Mouse (Mus musculus): Measurements from ENCODE around the gene Klhl26.

Klhl26 gene

DNA sequence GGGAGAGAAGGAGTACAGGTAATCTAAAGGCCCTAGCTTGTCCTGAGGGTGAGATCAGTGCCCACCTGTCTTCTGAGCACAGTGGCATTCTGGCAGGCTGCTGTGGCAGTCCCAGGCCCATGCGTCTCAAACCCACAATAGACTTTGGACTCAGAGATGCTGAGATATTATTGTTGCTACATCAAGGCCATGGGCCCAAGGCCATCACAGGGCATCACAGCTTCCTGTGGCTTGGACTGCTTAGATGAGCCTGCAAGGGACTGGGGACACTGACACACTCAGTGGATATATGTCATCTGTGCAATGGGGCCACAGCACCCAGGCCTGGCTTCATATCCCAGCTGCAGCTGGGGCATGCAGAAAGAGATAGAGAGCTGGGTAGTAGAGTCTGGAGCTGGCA lies 19.8 kb downstream of the Klhl26 start:
- H3K4me1 ChIP-seq (replicated peaks; ENCODE audit: low read depth, low read length): peaks cover 32% of the 10 kb centered on the region
- no peak overlapping the region for H3K4me3 ChIP-seq (replicated peaks; ENCODE audit: low read length)
- H3K36me3 ChIP-seq (ENCODE audit: insufficient read depth, low read length): no peaks in the 10 kb centered on the region
- 0 out of 2 replicates have a peak, but pooled peaks cover 3% of the 10 kb centered on the region for H3K9me3 ChIP-seq (ENCODE audit: low read length)
- peaks cover 29% of the 10 kb centered on the region for H3K27me3 ChIP-seq (ENCODE audit: insufficient read depth, low read length)
- TF ChIP-seq NANOG (IDR thresholded peaks at IDR 0.05; ENCODE audit: borderline replicate concordance, low read length): no peak
- TF ChIP-seq POU5F1 (IDR thresholded peaks at IDR 0.05; ENCODE audit: borderline replicate concordance, low read length): no peak
- TF ChIP-seq CTCF (conservative IDR thresholded peaks at IDR 0.05; ENCODE audit: low read length): no peak

DNA sequence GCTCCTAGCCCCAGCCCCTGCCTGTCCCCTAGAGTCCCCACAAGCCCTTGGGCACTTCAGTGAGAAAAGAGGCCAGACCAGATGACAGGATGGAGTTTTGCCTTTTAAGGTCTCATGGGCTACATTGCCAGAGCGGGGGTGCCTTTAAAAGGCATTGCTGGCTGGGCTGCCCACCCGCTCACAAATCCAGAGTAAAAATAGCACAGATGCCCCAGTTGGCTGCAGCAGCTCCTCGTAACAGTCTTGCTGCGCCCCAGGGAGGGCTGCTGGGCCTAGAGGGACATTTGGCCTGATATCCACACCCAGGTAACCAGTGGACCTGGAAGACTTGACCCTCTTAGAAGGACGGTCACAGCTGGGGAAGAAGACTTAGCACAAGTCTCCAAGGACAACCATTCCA lies 22.9 kb downstream of the Klhl26 start:
- no peak for TF ChIP-seq POU5F1 (IDR thresholded peaks at IDR 0.05; ENCODE audit: borderline replicate concordance, low read length)
- TF ChIP-seq CTCF (conservative IDR thresholded peaks at IDR 0.05; ENCODE audit: low read length): no peak
- TF ChIP-seq NANOG (IDR thresholded peaks at IDR 0.05; ENCODE audit: borderline replicate concordance, low read length): no peak

DNA sequence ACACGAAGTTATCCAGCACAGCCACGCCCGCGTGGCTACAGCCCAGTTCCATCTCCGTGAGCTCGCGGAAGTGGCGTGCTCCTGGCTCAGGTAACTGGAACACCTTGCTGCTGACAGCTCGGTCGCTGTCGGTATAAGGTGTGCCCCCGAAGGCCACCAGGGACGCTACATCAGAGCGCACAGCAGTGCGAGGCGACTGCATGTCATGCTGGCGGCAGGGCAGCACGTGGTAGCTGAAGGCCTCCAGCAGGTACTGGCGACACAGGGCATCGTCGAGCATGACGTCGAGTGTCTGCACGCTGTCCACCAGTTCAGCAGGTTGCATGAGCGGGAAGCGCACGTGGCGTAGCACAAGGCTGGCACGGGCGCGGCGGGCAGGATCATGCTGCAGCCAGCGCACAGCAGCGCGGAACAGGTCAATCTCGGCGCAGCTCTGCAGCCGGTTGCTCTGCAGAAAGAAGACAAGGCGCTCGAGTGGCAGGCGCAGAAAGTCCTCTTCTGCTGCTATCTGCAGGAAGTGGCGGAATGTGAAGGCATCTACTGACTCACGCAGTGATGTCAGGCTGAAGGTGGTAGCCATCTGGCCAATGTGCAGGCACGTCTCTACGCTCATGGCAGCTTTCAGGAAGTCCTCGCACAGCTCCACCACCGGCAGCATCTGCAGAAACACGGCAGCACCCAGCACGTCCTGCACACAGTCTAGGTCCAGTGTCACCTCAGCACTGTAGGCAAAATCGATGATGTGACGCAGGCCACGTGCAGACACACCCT lies 24.4 kb downstream of the Klhl26 start:
- peaks cover 12% of the 10 kb centered on the region for H3K36me3 ChIP-seq (ENCODE audit: insufficient read depth, low read length)
- H3K4me3 ChIP-seq (replicated peaks; ENCODE audit: low read length): peak overlapping the region; percentile 68
- no peak for TF ChIP-seq NANOG (IDR thresholded peaks at IDR 0.05; ENCODE audit: borderline replicate concordance, low read length)
- TF ChIP-seq CTCF (conservative IDR thresholded peaks at IDR 0.05; ENCODE audit: low read length): peak; percentile 26
- H3K27me3 ChIP-seq (ENCODE audit: insufficient read depth, low read length): peaks cover 68% of the 10 kb centered on the region
- no peaks in the 10 kb centered on the region for H3K9me3 ChIP-seq (ENCODE audit: low read length)
- H3K4me1 ChIP-seq (replicated peaks; ENCODE audit: low read depth, low read length): peaks cover 51% of the 10 kb centered on the region

More for the DNA sequence above, 22.9 kb downstream of the Klhl26 start:
- Histone ChIP-seq H3K27me3 (ENCODE audit: insufficient read depth, low read length) (peaks cover 57% of the 10 kb centered on the region), H3K4me3 (replicated peaks; ENCODE audit: low read length) (no peak overlapping the region), H3K36me3 (ENCODE audit: insufficient read depth, low read length) (peaks cover 12% of the 10 kb centered on the region), H3K9me3 (ENCODE audit: low read length) (no peaks in the 10 kb centered on the region), H3K4me1 (replicated peaks; ENCODE audit: low read depth, low read length) (peaks cover 40% of the 10 kb centered on the region)

DNA sequence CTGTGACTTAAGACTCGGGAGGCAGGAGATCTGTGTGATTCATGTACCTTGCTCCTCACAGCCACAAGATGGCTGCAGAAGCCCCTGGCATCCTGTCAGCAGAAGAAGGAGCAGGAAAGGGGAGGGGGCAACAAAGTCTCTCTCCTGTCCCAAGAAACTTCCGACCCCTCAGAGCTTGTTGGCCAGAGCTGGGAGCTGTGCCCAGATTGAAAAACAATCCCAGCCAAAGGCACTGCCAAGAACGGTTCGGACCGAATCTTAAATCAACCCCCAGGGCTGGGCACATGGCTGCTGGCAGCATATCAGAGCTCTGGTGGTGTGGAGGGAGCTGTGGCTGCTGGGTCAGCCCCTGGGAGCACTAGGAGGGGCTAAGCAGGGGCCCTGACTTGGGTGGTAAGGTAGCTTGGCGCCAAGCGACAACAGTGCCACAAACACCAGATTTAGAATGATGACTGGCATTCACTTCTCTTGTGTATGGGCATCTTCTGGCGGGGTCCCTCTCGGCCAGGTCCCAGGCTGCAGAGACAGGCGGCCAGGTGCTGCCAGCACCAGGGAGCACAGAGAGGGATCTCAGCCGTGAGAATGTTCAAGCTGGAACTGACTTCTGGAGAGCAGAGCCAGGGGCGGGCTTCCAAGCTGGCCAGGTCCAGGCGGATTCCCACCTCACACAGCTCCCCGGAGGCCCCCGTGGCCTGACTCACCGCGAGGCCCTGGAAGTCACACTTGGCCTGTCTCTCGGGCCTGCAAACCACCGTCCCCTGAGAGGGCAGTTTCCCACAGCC lies 28.9 kb downstream of the Klhl26 start:
- Histone ChIP-seq H3K4me1 (replicated peaks; ENCODE audit: low read depth, low read length) (peaks cover 29% of the 10 kb centered on the region), H3K27me3 (ENCODE audit: insufficient read depth, low read length) (peaks cover 80% of the 10 kb centered on the region), H3K9me3 (ENCODE audit: low read length) (no peaks in the 10 kb centered on the region), H3K36me3 (ENCODE audit: insufficient read depth, low read length) (peaks cover 12% of the 10 kb centered on the region), H3K4me3 (replicated peaks; ENCODE audit: low read length) (0 out of 2 replicates have a peak overlapping the region, but pooled peaks have one; percentile 20)
- TF ChIP-seq POU5F1 (IDR thresholded peaks at IDR 0.05; ENCODE audit: borderline replicate concordance, low read length): no peak

DNA sequence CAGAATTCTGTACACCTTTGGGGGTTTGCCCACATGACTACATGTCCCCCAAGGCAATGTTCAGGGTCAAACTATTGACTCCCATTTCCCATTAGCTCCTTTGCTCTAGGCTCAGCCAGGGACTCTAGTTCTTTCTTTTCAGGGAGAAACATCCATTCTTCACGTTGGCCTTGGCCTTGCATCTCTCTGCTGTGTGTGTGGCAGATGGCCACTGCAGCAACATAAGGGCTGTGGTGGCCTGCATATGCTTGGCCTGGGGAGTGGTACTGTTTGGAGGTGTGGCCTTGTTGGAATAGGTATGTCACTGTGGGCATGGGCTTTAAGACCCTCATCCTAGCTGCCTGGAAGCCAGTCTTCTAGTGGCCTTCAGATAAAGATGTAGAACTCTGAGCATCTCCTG lies 30.8 kb downstream of the Klhl26 start:
- H3K27me3 ChIP-seq (ENCODE audit: insufficient read depth, low read length): peaks cover 62% of the 10 kb centered on the region
- H3K36me3 ChIP-seq (ENCODE audit: insufficient read depth, low read length): peaks cover 6% of the 10 kb centered on the region
- TF ChIP-seq POU5F1 (IDR thresholded peaks at IDR 0.05; ENCODE audit: borderline replicate concordance, low read length): no peak
- no peak for TF ChIP-seq NANOG (IDR thresholded peaks at IDR 0.05; ENCODE audit: borderline replicate concordance, low read length)
- no peak for TF ChIP-seq CTCF (conservative IDR thresholded peaks at IDR 0.05; ENCODE audit: low read length)
- H3K4me3 ChIP-seq (replicated peaks; ENCODE audit: low read length): no peak overlapping the region
- peaks cover 11% of the 10 kb centered on the region for H3K4me1 ChIP-seq (replicated peaks; ENCODE audit: low read depth, low read length)
- no peaks in the 10 kb centered on the region for H3K9me3 ChIP-seq (ENCODE audit: low read length)

DNA sequence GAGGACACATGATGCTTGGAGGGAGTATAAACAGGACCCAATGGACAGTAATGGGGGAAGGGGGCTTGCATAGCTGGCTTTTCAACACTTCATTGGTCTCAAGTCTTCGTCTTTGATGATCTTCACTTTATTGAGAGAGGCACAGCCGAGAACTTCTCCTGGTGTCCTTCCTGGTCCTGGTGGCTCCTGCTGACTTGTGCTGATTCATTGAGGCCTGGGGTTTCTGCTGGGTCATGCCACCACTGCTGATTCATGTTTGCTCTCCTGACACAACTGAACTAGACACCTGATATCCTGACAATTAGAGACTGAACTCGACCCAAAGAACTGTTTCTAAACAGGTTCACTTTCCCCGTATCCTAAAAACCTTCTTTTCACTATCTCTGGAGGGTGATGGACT lies 33.4 kb downstream of the Klhl26 start:
- H3K4me1 ChIP-seq (replicated peaks; ENCODE audit: low read depth, low read length): peaks cover 23% of the 10 kb centered on the region
- H3K4me3 ChIP-seq (replicated peaks; ENCODE audit: low read length): no peak overlapping the region
- H3K9me3 ChIP-seq (ENCODE audit: low read length): no peaks in the 10 kb centered on the region
- TF ChIP-seq CTCF (conservative IDR thresholded peaks at IDR 0.05; ENCODE audit: low read length) (no peak), NANOG (IDR thresholded peaks at IDR 0.05; ENCODE audit: borderline replicate concordance, low read length) (no peak), POU5F1 (IDR thresholded peaks at IDR 0.05; ENCODE audit: borderline replicate concordance, low read length) (no peak)
- H3K27me3 ChIP-seq (ENCODE audit: insufficient read depth, low read length): peaks cover 46% of the 10 kb centered on the region
- no peaks in the 10 kb centered on the region for H3K36me3 ChIP-seq (ENCODE audit: insufficient read depth, low read length)

DNA sequence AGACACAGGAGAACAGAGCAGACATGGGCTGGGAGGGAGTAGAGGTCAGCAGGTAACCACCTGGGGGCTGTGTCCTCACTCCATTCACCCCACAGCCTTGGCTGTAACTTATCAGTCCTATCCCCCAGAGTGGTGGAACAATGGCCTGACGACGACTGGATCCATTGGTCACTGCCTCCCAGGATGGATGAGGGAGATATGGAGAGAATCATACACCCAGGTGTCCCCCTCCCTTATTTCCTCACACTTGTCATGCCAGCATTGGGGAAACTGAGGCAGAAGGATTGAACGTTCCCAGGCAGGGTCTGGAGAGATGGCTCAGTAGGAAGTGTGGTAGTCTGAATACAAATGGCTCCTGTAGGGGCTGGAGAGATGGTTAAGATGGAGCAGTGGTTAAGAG lies 35.2 kb downstream of the Klhl26 start:
- H3K36me3 ChIP-seq (ENCODE audit: insufficient read depth, low read length): no peaks in the 10 kb centered on the region
- no peaks in the 10 kb centered on the region for H3K9me3 ChIP-seq (ENCODE audit: low read length)
- H3K27me3 ChIP-seq (ENCODE audit: insufficient read depth, low read length): peaks cover 28% of the 10 kb centered on the region
- H3K4me3 ChIP-seq (replicated peaks; ENCODE audit: low read length): no peak overlapping the region
- TF ChIP-seq CTCF (conservative IDR thresholded peaks at IDR 0.05; ENCODE audit: low read length) (no peak), POU5F1 (IDR thresholded peaks at IDR 0.05; ENCODE audit: borderline replicate concordance, low read length) (no peak), NANOG (IDR thresholded peaks at IDR 0.05; ENCODE audit: borderline replicate concordance, low read length) (no peak)
- peaks cover 15% of the 10 kb centered on the region for H3K4me1 ChIP-seq (replicated peaks; ENCODE audit: low read depth, low read length)

DNA sequence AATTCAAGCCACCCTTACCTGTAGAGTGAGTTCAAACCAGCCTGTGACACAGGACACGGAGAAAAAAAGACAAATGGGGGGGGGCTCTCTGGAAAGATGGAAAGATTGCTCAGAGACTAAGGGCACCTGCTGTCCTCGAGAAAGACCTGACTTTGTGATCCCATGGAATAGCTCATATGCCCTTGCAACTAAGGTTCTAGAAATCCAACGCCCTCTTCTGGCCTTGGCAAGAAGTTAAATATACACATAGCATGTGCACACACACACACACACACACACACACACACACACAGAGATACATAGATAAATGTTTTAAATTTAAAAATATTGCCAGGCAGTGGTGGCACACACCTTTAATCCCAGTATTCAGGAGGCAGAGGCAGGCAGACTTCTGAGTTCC lies 36.5 kb downstream of the Klhl26 start:
- Histone ChIP-seq H3K27me3 (ENCODE audit: insufficient read depth, low read length) (peaks cover 17% of the 10 kb centered on the region), H3K4me1 (replicated peaks; ENCODE audit: low read depth, low read length) (peaks cover 15% of the 10 kb centered on the region), H3K4me3 (replicated peaks; ENCODE audit: low read length) (peak overlapping the region; percentile 85), H3K36me3 (ENCODE audit: insufficient read depth, low read length) (no peaks in the 10 kb centered on the region), H3K9me3 (ENCODE audit: low read length) (no peaks in the 10 kb centered on the region)
- TF ChIP-seq POU5F1 (IDR thresholded peaks at IDR 0.05; ENCODE audit: borderline replicate concordance, low read length) (no peak), CTCF (conservative IDR thresholded peaks at IDR 0.05; ENCODE audit: low read length) (0 out of 2 replicates have a peak, but pooled peaks have one; percentile 4)
